Mouse (Mus musculus) common myeloid progenitor, adult 5-6 weeks (primary cell): Measurements from ENCODE around the gene Nrxn3. TPM values are rescaled to one million over a fixed set of nuclear protein-coding genes. Genes with fewer than 3 reads are reported as not detected.

ENCODE experiments used
- ATAC-seq: replicated peaks from 2 replicates; pipeline ENCODE4 v1.8.0; 2016; ENCODE audit warnings: low read depth, mild to moderate bottlenecking, moderate TSS enrichment, inconsistent platforms; ENCODE audit not compliant: poor library complexity, severe bottlenecking
- total RNA-seq: library from RNA; stranded (forward); fragments of 200-1000, 187-1606 nt; gene quantifications from 2 replicates; pipeline ENCODE4 v1.2.3, GENCODE M21; 2017

Nrxn3 gene
- total RNA-seq, 1 experiment from 2014 or later = not detected

GRCm38 (mm10) chr12:89470226-89470625, 747.5 kb downstream of the Nrxn3 start:
- ATAC-seq = no peak

- no peak for ATAC-seq
These were observed 748.6 kb downstream of the Nrxn3 start for GRCm38 (mm10) chr12:89471289-89471688.

GRCm38 (mm10) chr12:89471874-89472273, 749.2 kb downstream of the Nrxn3 start:
- ATAC-seq = no peak

GRCm38 (mm10) chr12:89479096-89479495, 756.4 kb downstream of the Nrxn3 start:
- peak; percentile 77 for ATAC-seq

- ATAC-seq = no peak
These were observed 759.5 kb downstream of the Nrxn3 start for GRCm38 (mm10) chr12:89482223-89482622.

- ATAC-seq = no peak
These were observed 781.4 kb downstream of the Nrxn3 start for GRCm38 (mm10) chr12:89504026-89504425.

- ATAC-seq = peak; percentile 69
These were observed 782.6 kb downstream of the Nrxn3 start for GRCm38 (mm10) chr12:89505121-89505764.

GRCm38 (mm10) chr12:89508970-89509369, 786.3 kb downstream of the Nrxn3 start:
- no peak for ATAC-seq

- peak; percentile 95 for ATAC-seq
These were observed 791.1 kb downstream of the Nrxn3 start for GRCm38 (mm10) chr12:89513759-89514158.

- no peak for ATAC-seq
These were observed 793.4 kb downstream of the Nrxn3 start for GRCm38 (mm10) chr12:89516046-89516445.

- ATAC-seq = no peak
These were observed 808.1 kb downstream of the Nrxn3 start for GRCm38 (mm10) chr12:89530679-89531350.

- no peak for ATAC-seq
These were observed 828.6 kb downstream of the Nrxn3 start for GRCm38 (mm10) chr12:89551291-89551690.

GRCm38 (mm10) chr12:89553223-89553880, 830.7 kb downstream of the Nrxn3 start:
- no peak for ATAC-seq

GRCm38 (mm10) chr12:89554171-89554570, 831.5 kb downstream of the Nrxn3 start:
- no peak for ATAC-seq

- no peak for ATAC-seq
These were observed 832.2 kb downstream of the Nrxn3 start for GRCm38 (mm10) chr12:89554740-89555430.

GRCm38 (mm10) chr12:89558921-89559320, 836.2 kb downstream of the Nrxn3 start:
- peak; percentile 77 for ATAC-seq

GRCm38 (mm10) chr12:89561989-89562565, 839.4 kb downstream of the Nrxn3 start:
- ATAC-seq = no peak

- ATAC-seq = no peak
These were observed 846.2 kb downstream of the Nrxn3 start for GRCm38 (mm10) chr12:89568723-89569377.

- no peak for ATAC-seq
These were observed 869.8 kb downstream of the Nrxn3 start for GRCm38 (mm10) chr12:89592459-89592858.

- ATAC-seq = no peak
These were observed 891.0 kb downstream of the Nrxn3 start for GRCm38 (mm10) chr12:89613670-89614069.
